Mouse (Mus musculus) left cerebral cortex, postnatal 25 days (tissue): ENCODE measurements around the gene Vps9d1. TPM values are rescaled to one million over a fixed set of nuclear protein-coding genes. Genes with fewer than 3 reads are reported as not detected.
A peak's percentile ranks its signal among the peaks of the same experiment; 100 is the strongest.
"Not testable (repeated sequence)": the region's sequence is repeated elsewhere in the genome, so short reads cannot be mapped to it uniquely, and the experiment has no call there.

Experiments
- DNase-seq, 2 experiments: peaks; one replicate each; pipeline ENCODE4 v3.0.0; 2022; ENCODE audit warnings: low spot score in 2 of 2, mixed read lengths in 1 of 2
- intact Hi-C: fragments of 180-260 bp; cut with DNase I; formaldehyde crosslinking; loops from one replicate; pipeline ENCODE4 v1.15.1; 2025
- total RNA-seq, 2 experiments: library from RNA; stranded (reverse); gene quantifications; 2 replicates each; pipeline ENCODE4 v1.2.3; 2021

Vps9d1 gene
- total RNA-seq, 2 experiments from 2014 or later: 55.2 to 61.5 TPM

DNA sequence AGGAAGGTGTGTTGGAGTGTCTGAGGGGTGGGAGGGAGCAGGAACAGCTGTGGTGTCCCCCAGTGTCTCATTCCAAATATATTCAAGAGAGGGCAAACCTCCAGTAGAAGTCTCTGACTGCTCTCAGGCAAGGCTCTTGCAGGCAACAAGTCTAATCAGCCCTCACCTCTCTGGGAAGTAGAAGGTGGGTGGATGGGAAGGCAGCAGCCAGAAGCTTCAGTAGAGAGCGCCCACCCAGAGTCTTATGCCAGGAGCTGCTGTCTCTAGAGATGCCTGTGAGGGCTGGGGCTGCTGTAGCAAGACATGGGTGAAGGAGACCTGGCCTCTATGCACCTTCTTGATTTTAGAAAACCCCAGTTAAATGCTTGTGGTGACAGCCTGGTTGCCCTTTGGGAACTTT is 25.7 kb downstream of the Vps9d1 start:
- intact Hi-C loops: no loop called here
- peak; percentile 39 to 67 for DNase-seq

DNA sequence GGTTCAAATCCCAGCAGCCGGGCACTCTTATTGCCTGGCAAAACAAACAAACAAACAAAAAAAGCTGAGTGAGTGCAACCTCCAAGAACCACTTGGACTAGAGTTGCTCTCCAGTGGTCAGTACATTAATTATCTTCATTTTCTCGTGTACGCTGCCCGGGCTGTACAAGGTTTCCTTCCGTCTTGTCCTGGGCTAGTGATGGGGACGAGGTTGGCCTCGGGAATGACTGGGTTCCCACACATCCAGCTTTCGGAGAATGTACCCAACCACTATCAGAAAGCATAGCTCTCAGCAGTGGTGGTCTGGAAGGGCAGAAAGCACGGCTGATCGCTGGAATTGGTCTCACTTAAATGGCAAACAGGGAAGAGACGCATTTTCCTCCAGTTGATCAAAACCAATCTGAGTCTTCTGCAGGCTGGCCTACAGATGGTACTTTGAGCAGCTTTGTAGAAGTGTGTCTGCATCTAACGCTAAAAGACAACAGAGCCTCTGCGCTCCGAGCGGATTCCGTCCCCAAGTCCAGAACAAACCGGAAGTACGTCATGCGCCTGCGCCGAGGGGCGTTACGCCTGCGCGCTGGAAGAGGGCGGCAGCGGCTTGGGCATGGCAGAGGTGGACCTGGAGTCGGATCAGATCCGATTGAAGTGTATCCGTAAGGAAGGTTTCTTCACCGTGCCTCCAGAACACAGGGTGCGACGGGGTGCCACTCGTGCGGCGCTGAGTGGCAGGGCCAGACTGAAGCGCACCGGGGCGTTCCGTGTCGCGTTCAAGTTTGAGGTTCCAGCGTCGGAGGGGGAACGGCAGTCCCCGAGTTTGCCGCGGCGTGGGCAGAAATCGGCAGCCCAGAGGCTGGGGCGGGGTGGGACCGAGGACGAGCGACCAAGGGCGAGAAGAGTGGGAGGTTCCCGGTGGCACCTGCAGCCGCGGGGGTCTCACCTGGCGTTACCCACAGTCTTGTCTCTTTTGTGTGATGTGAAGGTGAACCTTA is 29.6 kb downstream of the Vps9d1 start, which contains the start of gene Cdk10:
Gene Cdk10, plus strand, starts transcription at position 565 of the 989 bp plus-strand sequence.
- intact Hi-C loops: loop anchor here (1.0 kb wide), 1 partner anchor 11 kb away; no protein-coding TSS in a partner anchor
- DNase-seq: peak; percentile 93 to 97

GRCm38 (mm10) chr8:123220917-123221316 is 33.2 kb downstream of the Vps9d1 start:
- no peak for DNase-seq
- intact Hi-C loops: no loop called here

DNA sequence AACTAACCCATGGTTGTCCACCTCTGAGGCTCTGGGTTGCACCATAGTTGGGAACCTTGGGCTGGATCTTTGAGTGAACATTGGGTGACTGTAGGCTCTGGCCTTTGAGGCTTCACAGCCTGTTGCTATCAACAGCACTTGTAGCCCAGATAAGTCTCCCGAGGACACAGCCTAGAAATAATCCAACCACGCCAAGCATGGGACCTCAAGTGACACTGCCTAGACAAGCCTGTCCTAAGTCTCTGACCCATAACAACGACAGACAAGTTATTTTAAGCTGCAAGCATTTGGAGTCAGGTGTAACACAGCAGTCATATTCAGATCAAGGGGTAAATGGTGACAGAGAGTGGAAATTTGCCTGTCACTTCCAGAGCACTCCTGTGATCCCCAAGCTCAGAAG is 38.7 kb downstream of the Vps9d1 start:
- no peak for DNase-seq
- intact Hi-C loops: no loop called here

DNA sequence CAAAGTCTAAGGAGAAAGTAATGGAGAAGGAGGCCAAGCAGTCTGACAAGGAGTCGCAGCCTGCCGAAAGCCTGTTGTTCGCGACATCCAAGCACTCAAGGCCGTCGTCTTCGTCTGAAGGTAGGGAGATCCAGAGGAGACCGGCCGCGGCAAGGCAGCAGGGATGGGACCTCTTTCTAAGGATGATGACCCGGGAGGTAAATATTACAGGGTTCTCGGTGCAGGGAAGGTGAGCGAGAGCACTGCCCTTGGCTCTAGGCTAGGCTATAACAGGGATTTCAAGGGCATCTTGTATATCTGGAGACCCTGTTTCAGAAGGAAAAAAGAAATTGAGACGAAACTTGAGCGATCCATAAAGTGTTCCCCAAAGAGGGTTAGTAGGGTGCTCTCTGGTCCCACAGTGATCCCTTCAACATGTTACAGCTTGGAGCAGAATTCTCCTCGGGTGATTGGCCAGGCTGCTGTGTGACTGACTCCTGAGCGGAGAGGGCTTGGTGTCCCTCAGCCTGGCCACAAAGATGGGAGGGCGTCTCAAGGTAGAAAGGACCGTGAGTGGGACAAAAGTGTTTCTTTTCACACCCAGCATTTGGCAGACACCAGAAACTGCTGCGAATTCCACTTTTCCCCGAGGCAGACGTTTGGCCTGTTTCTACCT is 40.9 kb downstream of the Vps9d1 start:
- intact Hi-C loops: loop anchor here (1.0 kb wide), 1 partner anchor 11 kb away; the partner anchor contains the start of gene Cdk10

GRCm38 (mm10) chr8:123212321-123213117 is 41.6 kb downstream of the Vps9d1 start, which contains the start of the genes Chmp1a and Spata33:
Gene Chmp1a, minus strand, starts transcription at chr8:123212763.
Gene Spata33, plus strand, starts transcription at chr8:123212832.
- intact Hi-C loops: loop anchor here (1.0 kb wide), 1 partner anchor 12 kb away; the partner anchor contains the start of gene Cdk10

More for the DNA sequence above, 40.9 kb downstream of the Vps9d1 start:
- peak in 1 of 2 experiments; percentile 31 for DNase-seq

GRCm38 (mm10) chr8:123211876-123212275 is 42.3 kb downstream of the Vps9d1 start:
- intact Hi-C loops: no loop called here

More at GRCm38 (mm10) chr8:123212321-123213117, 41.6 kb downstream of the Vps9d1 start, which contains the start of the genes Chmp1a and Spata33:
- peak; percentile 91 to 92 for DNase-seq

GRCm38 (mm10) chr8:123203571-123203970 is 50.6 kb downstream of the Vps9d1 start:
- no peak for DNase-seq
- intact Hi-C loops: loop anchor here (2.0 to 5.0 kb wide), 3 partner anchors 66 to 366 kb away; no protein-coding TSS in a partner anchor

More at GRCm38 (mm10) chr8:123211876-123212275, 42.3 kb downstream of the Vps9d1 start:
- DNase-seq: no peak

DNA sequence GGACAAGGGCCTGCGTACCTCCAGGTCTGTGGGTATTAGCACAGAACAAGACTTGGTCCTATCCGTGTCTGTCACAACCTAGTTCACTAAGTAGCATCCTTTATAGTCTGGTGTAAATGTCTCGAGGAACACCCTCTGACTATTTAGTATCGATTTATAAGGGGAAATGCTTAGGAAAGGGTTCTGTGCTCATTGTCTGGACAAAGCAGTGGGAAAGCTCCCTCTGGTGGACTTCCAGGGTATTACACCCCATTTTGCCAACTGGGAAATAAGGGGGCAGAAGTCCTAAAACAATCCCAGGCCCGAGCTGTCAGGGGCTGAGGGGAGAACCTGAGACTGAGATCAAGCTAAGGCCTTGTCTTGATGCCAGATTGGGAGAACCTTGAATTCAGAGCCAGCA is 51.9 kb downstream of the Vps9d1 start:
- DNase-seq: peak; percentile 72 to 76
- intact Hi-C loops: loop anchor here (2.0 to 5.0 kb wide), 3 partner anchors 65 to 365 kb away; no protein-coding TSS in a partner anchor

DNA sequence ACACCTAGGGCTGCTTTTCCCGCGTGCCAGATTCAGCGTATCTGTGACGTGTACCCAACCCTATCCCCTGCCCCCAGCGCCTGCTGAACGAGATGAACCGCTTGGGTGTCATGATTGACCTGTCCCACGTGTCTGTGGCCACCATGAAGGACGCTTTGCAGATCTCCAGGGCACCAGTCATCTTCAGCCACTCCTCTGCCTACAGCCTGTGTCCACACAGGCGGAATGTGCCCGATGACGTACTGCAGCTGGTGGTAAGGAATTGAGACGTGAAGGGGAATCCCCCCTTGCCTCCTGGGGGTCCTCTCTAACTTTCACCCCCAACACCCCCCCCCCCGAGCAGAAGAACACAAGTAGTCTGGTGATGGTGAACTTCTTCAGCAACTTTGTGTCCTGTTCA is 54.3 kb downstream of the Vps9d1 start:
- intact Hi-C loops: loop anchor here (5.0 to 10.0 kb wide), 3 partner anchors 63 to 363 kb away; no protein-coding TSS in a partner anchor

DNA sequence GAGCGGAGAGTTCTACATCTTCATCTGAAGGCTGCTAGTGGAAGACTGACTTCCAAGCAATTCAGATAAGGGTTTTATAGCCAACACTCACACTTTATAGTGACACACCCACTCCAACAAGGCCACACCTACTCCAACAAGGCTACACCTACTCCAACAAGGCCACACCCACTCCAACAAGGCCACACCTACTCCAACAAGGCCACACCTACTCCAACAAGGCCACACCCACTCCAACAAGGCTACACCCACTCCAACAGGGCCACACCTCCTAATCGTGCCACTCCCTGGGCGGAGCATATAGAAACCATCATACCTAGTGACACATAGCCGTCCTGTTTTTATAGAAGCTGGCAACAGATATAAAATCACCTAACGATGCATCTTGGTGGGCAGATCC is 57.1 kb downstream of the Vps9d1 start:
- DNase-seq: not testable (repeated sequence)
- intact Hi-C loops: loop anchor here (10.0 kb wide), 1 partner anchor 312 kb away; no protein-coding TSS in a partner anchor

More for the DNA sequence above, 54.3 kb downstream of the Vps9d1 start:
- no peak for DNase-seq

- DNase-seq: no peak
- intact Hi-C loops: loop anchor here (5.0 to 10.0 kb wide), 2 partner anchors 309 to 361 kb away; no protein-coding TSS in a partner anchor
Observed at GRCm38 (mm10) chr8:123193771-123194170, 60.4 kb downstream of the Vps9d1 start.

Other genes starting within 250 kb of the Vps9d1 start
- gene Ankrd11, start 212.1 kb downstream of the Vps9d1 start, total RNA-seq: 100 to 1,000 TPM; 147 to 152 TPM
- gene Spg7, start 191.4 kb downstream of the Vps9d1 start, total RNA-seq: 10 to 100 TPM; 64.3 to 68.6 TPM
- gene Rpl13, start 152.0 kb downstream of the Vps9d1 start, total RNA-seq: 100 to 1,000 TPM; 350 to 359 TPM
- gene Cpne7, start 137.0 kb downstream of the Vps9d1 start, total RNA-seq: 10 to 100 TPM; 47.5 to 62.6 TPM
- gene Sult5a1, start 96.0 kb downstream of the Vps9d1 start, total RNA-seq: not detected
- gene Dpep1, start 68.1 kb downstream of the Vps9d1 start, total RNA-seq: not detected
- 10 to 100 TPM; 89.9 to 92.8 TPM for gene Chmp1a, start 41.6 kb downstream of the Vps9d1 start, total RNA-seq
- 1 to 10 TPM; 7.3 to 8.5 TPM for gene Spata33, start 41.5 kb downstream of the Vps9d1 start, total RNA-seq
- 10 to 100 TPM; 83.4 to 88.0 TPM for gene Cdk10, start 29.5 kb downstream of the Vps9d1 start, total RNA-seq
- 100 to 1,000 TPM; 106 to 107 TPM for gene Spata2l, start 18.1 kb downstream of the Vps9d1 start, total RNA-seq
- gene Zfp276, start 153 bp downstream of the Vps9d1 start, total RNA-seq: 10 to 100 TPM; 20.6 to 23.0 TPM
- 1 to 10 TPM; 3.2 to 3.4 TPM for gene Fanca, start 64.2 kb upstream of the Vps9d1 start, total RNA-seq
- gene Spire2, start 78.4 kb upstream of the Vps9d1 start, total RNA-seq: 10 to 100 TPM; 16.0 to 16.5 TPM
- gene Tcf25, start 119.4 kb upstream of the Vps9d1 start, total RNA-seq: 100 to 1,000 TPM; 568 to 614 TPM
- under 1 TPM in 1 of 2 experiments, not detected in 1; 0.09 TPM for gene Mc1r, start 152.8 kb upstream of the Vps9d1 start, total RNA-seq
- gene Tubb3, start 157.1 kb upstream of the Vps9d1 start, total RNA-seq: 100 to 1,000 TPM; 447 to 452 TPM
- gene Def8, start 169.2 kb upstream of the Vps9d1 start, total RNA-seq: 10 to 100 TPM; 67.6 to 68.8 TPM
- 10 to 100 TPM; 33.4 to 34.0 TPM for gene Afg3l1, start 223.6 kb upstream of the Vps9d1 start, total RNA-seq